Mouse (Mus musculus) neural tube, embryonic 12.5 days (tissue): ENCODE data around the gene Gm11444. TPM values are rescaled to one million over a fixed set of nuclear protein-coding genes. Genes with fewer than 3 reads are reported as not detected.

Experiments used
- polyA plus RNA-seq: library from polyadenylated mRNA; unstranded; fragments of >200 nt; fragmentation: Nextera tagmentation; extraction: Ambion mirVana; gene quantifications from 2 replicates; pipeline ENCODE4 v1.2.1, GENCODE M21; 2016

Gene Gm11444
- polyA plus RNA-seq, 1 experiment from 2014 or later = not detected

Other genes with a start within 250 kb of the Gm11444 start
- 4.7 and 5.3 TPM in 2 replicates for gene Tbx2, start 17.8 kb downstream of the Gm11444 start, polyA plus RNA-seq
- 0.39 and 0.61 TPM in 2 replicates for gene Tbx4, start 36.1 kb upstream of the Gm11444 start, polyA plus RNA-seq